ENCODE assay signal across 11 mouse cellular contexts in genomic region chr2:115551901-115552300, GRCm38 (mm10).
"Had no signal": no experiment of that assay in that cellular context is flagged by ENCODE, and none has a peak within 500 bp of the region (broad histone marks: within the 10 kb centered on the region; RNA-seq: fewer than 3 reads in every experiment).

No protein-coding gene starts in this region.

- H3K4me2 ChIP-seq: limb, embryonic 12.5 days; liver, embryonic 13.5 days; midbrain, embryonic 13.5 days had no signal

- H3K27me3 ChIP-seq: limb, embryonic 12.5 days; liver, embryonic 13.5 days; midbrain, embryonic 13.5 days had no signal

- ATAC-seq: intestine, postnatal 0 days; liver, postnatal 0 days; midbrain, embryonic 13.5 days had no signal

- H3K9me3 ChIP-seq: limb, embryonic 12.5 days; liver, embryonic 13.5 days; midbrain, embryonic 13.5 days had no signal

- H3K27ac ChIP-seq: kidney, postnatal 0 days; limb, embryonic 12.5 days; liver, embryonic 13.5 days; midbrain, embryonic 13.5 days; stomach, postnatal 0 days had no signal

- H3K4me1 ChIP-seq: limb, embryonic 12.5 days; liver, embryonic 13.5 days; midbrain, embryonic 13.5 days had no signal

- H3K36me3 ChIP-seq: limb, embryonic 12.5 days; liver, embryonic 13.5 days; midbrain, embryonic 13.5 days had no signal

- H3K4me3 ChIP-seq: limb, embryonic 12.5 days; liver, embryonic 13.5 days; midbrain, embryonic 13.5 days had no signal

- H3K9ac ChIP-seq: limb, embryonic 12.5 days; liver, embryonic 13.5 days; liver, postnatal 0 days; midbrain, embryonic 13.5 days had no signal

- DNase-seq: layer of hippocampus, adult 9-11 months; layer of hippocampus, postnatal 36 days; liver; liver, embryonic 13.5 days; liver, postnatal 0 days; thymus, postnatal 4 days had no signal
